Mouse (Mus musculus) G1E (cell line): Measurements from ENCODE around the gene Nrxn3.

Experiments
- CTCF ChIP-seq: IDR thresholded peaks from 2 replicates; pipeline ENCODE4 v1.5.1; 2012; ENCODE audit warnings: low read depth, low read length, inconsistent platforms, mixed read lengths
- GATA1 ChIP-seq: IDR thresholded peaks from 2 replicates; pipeline ENCODE4 v1.6.1; 2012; ENCODE audit warnings: borderline replicate concordance, low read length, inconsistent platforms, mixed read lengths
- TAL1 ChIP-seq: conservative IDR thresholded peaks from 2 replicates; pipeline ENCODE4 v1.6.1; 2012; ENCODE audit warnings: low read depth, low read length, inconsistent platforms, mixed read lengths

GRCm38 (mm10) chr12:88830851-88831250 is 108.2 kb downstream of the Nrxn3 start:
- TF ChIP-seq CTCF (no peak), GATA1 (no peak), TAL1 (no peak)
